Mouse (Mus musculus): ENCODE measurements at regions not wholly inside any gene's neighbourhood (a gene's known extent, or its start where the extent isn't known, plus 50 kb on each side); places are given as distances from the start of the nearest gene placed in this dataset.

DNA sequence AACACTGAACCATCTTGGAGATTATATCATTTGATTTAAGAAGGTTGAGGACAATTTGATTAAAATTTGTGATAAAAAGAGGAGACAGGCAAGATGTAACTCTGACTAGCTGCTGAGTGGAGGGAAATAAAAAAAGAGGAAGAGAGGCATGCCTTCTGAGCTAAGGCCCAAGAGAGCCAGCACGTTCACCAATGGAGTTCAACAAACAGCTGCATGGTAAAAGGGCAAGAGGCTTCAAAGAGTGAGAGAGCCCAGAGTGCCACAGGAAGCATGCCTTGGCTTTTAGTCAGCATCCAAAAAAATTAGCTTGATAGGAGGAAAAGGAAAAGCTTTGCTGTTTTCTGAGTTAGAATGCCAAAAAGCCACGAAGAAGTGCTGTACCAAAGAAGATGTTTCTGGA lies 103.0 kb upstream of the Zbtb20 start:
- TF ChIP-seq POLR2A (IDR thresholded peaks at IDR 0.05; ENCODE audit: borderline replicate concordance, extremely low read depth, insufficient read depth, insufficient read length, poor library complexity, severe bottlenecking) (no peak), CTCF (IDR thresholded peaks at IDR 0.05; ENCODE audit: borderline replicate concordance, extremely low read depth, insufficient read depth, insufficient read length) (no peak)
